12 mouse cellular contexts compared by ENCODE assay signal in genomic region chr1:180980464-180980863, GRCm38 (mm10). TPM values are rescaled to one million over a fixed set of nuclear protein-coding genes. Genes with fewer than 3 reads are reported as not detected.
A peak's percentile ranks its signal among the peaks of the same experiment; 100 is the strongest.
DNase-seq lines count a peak whose midpoint lies in the region; ATAC-seq and TF ChIP-seq lines count a peak whose summit lies in the region.
"Had no signal": no experiment of that assay in that cellular context is flagged by ENCODE, and none has a peak within 500 bp of the region (broad histone marks: within the 10 kb centered on the region; RNA-seq: fewer than 3 reads in every experiment).

No protein-coding gene starts in this region.

- H3K27me3 ChIP-seq in intestine, postnatal 0 days (replicated peaks; ENCODE audit: control insufficient read depth, insufficient read depth, low read length), result no peaks in the 10 kb centered on the region
- H3K27me3 ChIP-seq in intestine, embryonic 16.5 days (replicated peaks; ENCODE audit: control insufficient read depth, insufficient read depth, low read length), result no peaks in the 10 kb centered on the region
- peaks cover 15% of the 10 kb centered on the region for H3K27me3 ChIP-seq in liver, embryonic 12.5 days (replicated peaks)
- H3K27me3 ChIP-seq in midbrain, embryonic 15.5 days (replicated peaks), result no peaks in the 10 kb centered on the region
- H3K27me3 ChIP-seq: heart, embryonic 13.5 days had no signal

- no peak overlapping the region for H3K27ac ChIP-seq in intestine, postnatal 0 days (ENCODE audit: low read depth, low read length)
- no peak overlapping the region for H3K27ac ChIP-seq in intestine, embryonic 16.5 days (ENCODE audit: low read length)
- H3K27ac ChIP-seq in liver, embryonic 12.5 days, result no peak overlapping the region
- H3K27ac ChIP-seq in midbrain, embryonic 15.5 days, result no peak overlapping the region
- H3K27ac ChIP-seq: heart, embryonic 13.5 days had no signal

- no peaks in the 10 kb centered on the region for H3K4me1 ChIP-seq in intestine, postnatal 0 days (replicated peaks; ENCODE audit: control insufficient read depth, insufficient read depth, low read length)
- H3K4me1 ChIP-seq in intestine, embryonic 16.5 days (ENCODE audit: control insufficient read depth, insufficient read depth, low read length), result no peaks in the 10 kb centered on the region
- peaks cover 20% of the 10 kb centered on the region for H3K4me1 ChIP-seq in liver, embryonic 12.5 days
- no peaks in the 10 kb centered on the region for H3K4me1 ChIP-seq in midbrain, embryonic 15.5 days
- H3K4me1 ChIP-seq: heart, embryonic 13.5 days had no signal

- no peak overlapping the region for H3K4me3 ChIP-seq in intestine, postnatal 0 days (ENCODE audit: low read depth, low read length)
- no peak overlapping the region for H3K4me3 ChIP-seq in intestine, embryonic 16.5 days (ENCODE audit: low read length)
- no peak overlapping the region for H3K4me3 ChIP-seq in liver, embryonic 12.5 days
- H3K4me3 ChIP-seq in midbrain, embryonic 15.5 days, result no peak overlapping the region
- H3K4me3 ChIP-seq: heart, embryonic 13.5 days had no signal

- peak; percentile 63 for TF ChIP-seq CTCF in intestine, postnatal 0 days (IDR thresholded peaks at IDR 0.05; ENCODE audit: low read depth)

- intact Hi-C loops in left cerebral cortex, postnatal 10 days (cut with DNase I), result no loop called here

- DNase-seq in 416B (ENCODE audit: low read depth) (peak; percentile 17), ES-CJ7 (ENCODE audit: low read depth, low spot score) (peak; percentile 89)
- no peak for DNase-seq in left cerebral cortex, postnatal 10 days (ENCODE audit: extremely low spot score in 1 of 2, low spot score in 2 of 2)
- no peak for DNase-seq in urinary bladder, adult 18-20 months (ENCODE audit: low spot score in 2 of 2)
- DNase-seq: kidney, adult 8-10 months; midbrain, embryonic 14.5 days had no signal

- no peak for ATAC-seq in intestine, postnatal 0 days
- no peak; the same call in 1 of the 2 replicates for ATAC-seq in intestine, embryonic 16.5 days
- peak; percentile 38 for ATAC-seq in liver, embryonic 12.5 days
- no peak for ATAC-seq in midbrain, embryonic 15.5 days (replicated peaks)
- ATAC-seq: forebrain, embryonic 16.5 days had no signal

- no peaks in the 10 kb centered on the region for H3K9me3 ChIP-seq in intestine, postnatal 0 days (ENCODE audit: control insufficient read depth)
- no peaks in the 10 kb centered on the region for H3K9me3 ChIP-seq in intestine, embryonic 16.5 days (ENCODE audit: control insufficient read depth, low read length)
- no peaks in the 10 kb centered on the region for H3K9me3 ChIP-seq in liver, embryonic 12.5 days (replicated peaks)
- H3K9me3 ChIP-seq in midbrain, embryonic 15.5 days, result no peaks in the 10 kb centered on the region
- H3K9me3 ChIP-seq: heart, embryonic 13.5 days had no signal

- H3K4me2 ChIP-seq in intestine, postnatal 0 days (replicated peaks; ENCODE audit: low read depth), result no peak overlapping the region
- no peak overlapping the region for H3K4me2 ChIP-seq in intestine, embryonic 16.5 days (ENCODE audit: low read depth, low read length)
- no peak overlapping the region for H3K4me2 ChIP-seq in liver, embryonic 12.5 days
- H3K4me2 ChIP-seq in midbrain, embryonic 15.5 days, result no peak overlapping the region
- H3K4me2 ChIP-seq: heart, embryonic 13.5 days had no signal

- H3K36me3 ChIP-seq in intestine, postnatal 0 days (ENCODE audit: control insufficient read depth, insufficient read depth), result no peaks in the 10 kb centered on the region
- H3K36me3 ChIP-seq in intestine, embryonic 16.5 days (ENCODE audit: control insufficient read depth, insufficient read depth, low read length), result no peaks in the 10 kb centered on the region
- no peaks in the 10 kb centered on the region for H3K36me3 ChIP-seq in liver, embryonic 12.5 days
- no peaks in the 10 kb centered on the region for H3K36me3 ChIP-seq in midbrain, embryonic 15.5 days (replicated peaks)
- H3K36me3 ChIP-seq: heart, embryonic 13.5 days had no signal

- 62% methylated on average over 2 of the region's 2 CpGs for WGBS in intestine, postnatal 0 days
- WGBS in intestine, embryonic 16.5 days, result 70% methylated on average over 2 of the region's 2 CpGs
- WGBS in liver, embryonic 12.5 days (ENCODE audit: insufficient replicate concordance), result 54% methylated on average over 2 of the region's 2 CpGs
- WGBS in midbrain, embryonic 15.5 days, result 72% methylated on average over 2 of the region's 2 CpGs

- H3K9ac ChIP-seq in intestine, postnatal 0 days (ENCODE audit: low read depth, low read length), result no peak overlapping the region
- no peak overlapping the region for H3K9ac ChIP-seq in intestine, embryonic 16.5 days (ENCODE audit: low read depth, low read length)
- no peak overlapping the region for H3K9ac ChIP-seq in liver, embryonic 12.5 days
- H3K9ac ChIP-seq in midbrain, embryonic 15.5 days, result no peak overlapping the region
- H3K9ac ChIP-seq: heart, embryonic 13.5 days had no signal

RNA-seq across cellular contexts. Expression of gene Tmem63a, which starts 38.3 kb away (rescaled TPM):
- polyA plus RNA-seq in intestine, postnatal 0 days (2015; fragmentation: Nextera tagmentation; extraction: Ambion mirVana), result 9.5 and 10.2 TPM in 2 replicates
- 14.9 and 16.2 TPM in 2 replicates for polyA plus RNA-seq in intestine, embryonic 16.5 days (2015; fragmentation: Nextera tagmentation; extraction: Ambion mirVana)
- 6.5 and 6.6 TPM in 2 replicates for polyA plus RNA-seq in liver, embryonic 12.5 days (2016; fragmentation: Nextera tagmentation; extraction: Ambion mirVana)
- 1.4 and 1.8 TPM in 2 replicates for polyA plus RNA-seq in midbrain, embryonic 15.5 days (2015; fragmentation: Nextera tagmentation; extraction: Ambion mirVana)
- 1 to 10 TPM; 4.2 to 5.3 TPM for total RNA-seq in left cerebral cortex, postnatal 10 days (2021)

RNA-seq across cellular contexts. Expression of gene Ephx1, which starts 40.2 kb away (rescaled TPM):
- 4.3 and 4.9 TPM in 2 replicates for polyA plus RNA-seq in intestine, postnatal 0 days (2015; fragmentation: Nextera tagmentation; extraction: Ambion mirVana)
- 3.3 and 4.4 TPM in 2 replicates for polyA plus RNA-seq in intestine, embryonic 16.5 days (2015; fragmentation: Nextera tagmentation; extraction: Ambion mirVana)
- 2.1 and 2.2 TPM in 2 replicates for polyA plus RNA-seq in liver, embryonic 12.5 days (2016; fragmentation: Nextera tagmentation; extraction: Ambion mirVana)
- polyA plus RNA-seq in midbrain, embryonic 15.5 days (2015; fragmentation: Nextera tagmentation; extraction: Ambion mirVana), result 5.9 and 6.0 TPM in 2 replicates
- total RNA-seq in left cerebral cortex, postnatal 10 days (2021), result 10 to 100 TPM; 12.3 to 12.7 TPM

RNA-seq across cellular contexts. Expression of gene Lefty1, which starts 45.6 kb away (rescaled TPM):
- 0.90 and 1.3 TPM in 2 replicates for polyA plus RNA-seq in intestine, postnatal 0 days (2015; fragmentation: Nextera tagmentation; extraction: Ambion mirVana)
- 1.8 and 2.0 TPM in 2 replicates for polyA plus RNA-seq in intestine, embryonic 16.5 days (2015; fragmentation: Nextera tagmentation; extraction: Ambion mirVana)
- 4.7 and 7.1 TPM in 2 replicates for polyA plus RNA-seq in liver, embryonic 12.5 days (2016; fragmentation: Nextera tagmentation; extraction: Ambion mirVana)
- 0.22 and 0.28 TPM in 2 replicates for polyA plus RNA-seq in midbrain, embryonic 15.5 days (2015; fragmentation: Nextera tagmentation; extraction: Ambion mirVana)
- 1 to 10 TPM; 1.5 to 2.6 TPM for total RNA-seq in left cerebral cortex, postnatal 10 days (2021)

Comparison
In these comparisons a context has a peak if more than half of its experiments do, and no peak if none do; other contexts are left out.
1. DNase-seq: peak in 416B (single experiment) and ES-CJ7 (single experiment); none in left cerebral cortex, postnatal 10 days (0 of 2) and urinary bladder, adult 18-20 months (0 of 2).